Mouse (Mus musculus) granulocyte monocyte progenitor cell, adult 5-6 weeks (primary cell): ENCODE measurements around the gene Fbl. TPM values are rescaled to one million over a fixed set of nuclear protein-coding genes. Genes with fewer than 3 reads are reported as not detected.
"Not testable (repeated sequence)": the region's sequence is repeated elsewhere in the genome, so short reads cannot be mapped to it uniquely, and the experiment has no call there.

Experiments
- ATAC-seq: replicated peaks from 2 replicates; pipeline ENCODE4 v1.8.0; 2016; ENCODE audit warnings: mild to moderate bottlenecking, moderate TSS enrichment, inconsistent platforms; ENCODE audit not compliant: poor library complexity, severe bottlenecking
- total RNA-seq, 2 experiments: library from RNA; stranded (forward) in 1 of 2; stranded (reverse) in 1 of 2; fragments of 200-712, 200-1000 nt in 1 of 2; fragments of >200 nt in 1 of 2; fragmentation: Nextera tagmentation in 1 of 2; gene quantifications; 2 replicates each; pipeline ENCODE4 v1.2.3; 2014 to 2017

Gene Fbl
- total RNA-seq (2014; fragmentation: Nextera tagmentation) (226 and 268 TPM in 2 replicates), total RNA-seq (2017) (234 and 267 TPM in 2 replicates)

- peak; percentile 84 for ATAC-seq
Measured at GRCm38 (mm10) chr7:28169489-28170422, at the start of gene Fbl. Gene Fbl, plus strand, starts transcription at chr7:28169710.

- ATAC-seq = no peak
Measured at GRCm38 (mm10) chr7:28129166-28129565, 40.3 kb upstream of the Fbl start, which contains the start of gene 9530053A07Rik. Gene 9530053A07Rik, plus strand, starts transcription at chr7:28129466.

GRCm38 (mm10) chr7:28137613-28138012 lies 31.9 kb upstream of the Fbl start:
- peak; percentile 65 for ATAC-seq

DNA sequence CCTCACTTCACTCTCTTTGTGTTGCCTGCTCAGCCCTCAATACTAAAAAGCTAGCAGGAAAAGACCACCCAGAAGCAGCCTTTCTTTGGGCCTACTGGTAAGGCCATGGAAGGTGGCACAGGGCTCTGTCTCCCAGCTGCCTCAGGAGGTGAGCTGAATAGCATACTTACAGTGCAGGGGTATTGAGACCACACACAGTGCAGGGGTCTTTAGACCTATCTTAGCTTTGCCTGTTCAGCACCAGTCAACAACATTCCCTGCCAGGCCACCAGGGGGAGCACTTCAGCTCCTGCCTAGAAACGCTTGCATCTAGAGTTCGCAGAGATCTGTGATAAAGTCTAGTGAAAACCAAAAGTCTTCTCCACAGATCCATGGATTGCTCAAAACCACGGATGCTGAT lies 21.2 kb upstream of the Fbl start:
- peak; percentile 60; the same call in 1 of the 2 replicates for ATAC-seq

DNA sequence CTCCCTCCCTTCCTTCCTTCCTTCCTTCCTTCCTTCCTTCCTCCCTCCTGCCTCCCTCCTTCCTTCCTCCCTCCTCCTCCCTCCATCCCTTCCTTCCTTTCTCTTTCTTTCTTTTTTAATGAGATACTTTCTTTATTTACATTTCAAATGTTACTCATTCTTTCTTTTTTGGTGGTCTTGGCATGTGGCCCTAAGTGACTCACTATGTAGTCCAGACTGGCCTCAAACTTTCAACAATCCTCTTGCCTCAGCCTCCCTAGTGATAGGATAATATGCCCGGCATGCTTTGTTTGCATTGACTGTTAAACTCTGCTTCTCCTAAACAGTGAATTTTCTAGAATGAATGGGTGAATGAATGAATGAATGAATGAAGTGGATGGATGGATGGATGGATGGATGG lies 19.7 kb upstream of the Fbl start:
- ATAC-seq = no peak

DNA sequence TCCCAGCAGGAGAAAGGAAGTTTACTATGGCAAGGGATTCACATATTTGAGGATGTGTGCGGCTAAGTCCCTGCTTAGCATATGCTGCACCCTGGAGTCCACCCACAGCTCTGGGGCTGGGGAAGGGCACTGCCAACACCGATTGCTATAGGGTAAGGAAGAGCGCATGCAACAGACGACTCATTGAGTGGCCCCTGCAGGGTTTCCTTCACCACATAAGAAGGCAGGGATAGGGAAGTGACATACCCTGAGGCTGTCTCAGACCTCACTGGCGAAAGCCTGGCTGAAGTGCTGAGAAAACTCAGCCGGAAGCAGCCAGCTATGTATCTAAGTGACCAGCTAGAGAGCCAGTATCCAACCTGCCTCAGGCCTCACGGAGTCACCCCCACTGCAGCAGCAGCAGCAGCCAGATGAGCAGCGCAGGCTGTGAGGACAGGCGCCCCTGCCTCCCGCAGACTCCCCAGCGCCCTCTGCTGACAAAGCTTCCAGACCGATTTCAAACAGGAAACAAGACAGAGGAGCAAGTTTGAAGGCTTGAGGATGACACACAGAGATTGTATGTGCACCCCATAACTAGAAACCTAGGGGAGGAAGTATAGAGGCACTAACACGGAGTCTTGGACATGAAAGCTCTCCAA lies 17.8 kb upstream of the Fbl start:
- peak; percentile 62 for ATAC-seq

- not testable (repeated sequence) for ATAC-seq
Measured at GRCm38 (mm10) chr7:28153595-28153994, 15.9 kb upstream of the Fbl start.

GRCm38 (mm10) chr7:28159292-28159691 lies 10.2 kb upstream of the Fbl start:
- ATAC-seq = no peak; the same call in 1 of the 2 replicates

- no peak for ATAC-seq
Measured at GRCm38 (mm10) chr7:28159893-28160292, 9.6 kb upstream of the Fbl start.

DNA sequence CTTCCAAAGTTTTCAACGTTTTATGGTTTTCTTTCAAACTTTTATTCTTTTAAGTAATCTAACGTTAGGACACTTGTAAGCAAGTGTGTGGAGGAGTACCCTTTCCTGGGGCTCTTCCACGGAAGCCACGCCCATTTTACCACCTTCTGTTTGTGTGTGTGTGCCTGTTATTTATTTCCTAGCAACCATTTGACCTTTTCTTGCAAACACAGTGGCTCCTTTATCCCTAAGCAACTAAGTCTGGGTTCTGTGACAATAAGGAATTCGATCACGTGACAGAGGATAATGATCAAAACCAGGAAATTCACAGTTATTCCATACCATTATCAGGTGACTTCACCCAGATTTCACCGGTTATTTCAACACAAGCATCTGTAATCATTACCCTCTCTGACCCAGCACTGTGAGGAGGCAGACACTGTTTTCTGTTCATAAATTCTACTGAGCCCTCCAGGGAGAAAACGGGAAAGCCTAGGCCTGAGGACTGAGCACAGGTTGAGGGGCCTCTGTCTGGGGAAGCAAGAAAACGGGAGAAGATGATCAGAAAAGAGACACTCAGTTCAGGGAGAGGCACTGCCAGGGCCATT lies 8.3 kb upstream of the Fbl start:
- ATAC-seq = no peak

DNA sequence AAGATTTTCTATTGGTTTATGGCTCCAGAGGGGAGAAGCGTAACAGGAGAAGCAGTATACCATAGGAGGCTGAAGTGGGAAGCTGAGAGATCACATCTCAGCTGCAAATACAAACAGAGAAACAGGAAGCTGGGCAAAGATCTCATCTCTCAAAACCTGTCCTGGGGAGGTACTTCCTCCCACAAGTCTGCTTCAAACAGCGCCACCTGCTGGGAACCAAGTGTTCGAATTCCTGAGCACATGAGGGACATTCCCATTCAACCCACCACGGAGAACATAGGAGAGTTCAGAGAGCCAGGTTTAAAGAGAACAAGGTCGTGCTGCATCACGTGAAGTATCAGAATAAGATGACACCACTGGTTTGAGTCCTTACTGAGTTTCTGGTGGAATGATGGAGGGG lies 4.1 kb upstream of the Fbl start:
- ATAC-seq = no peak

GRCm38 (mm10) chr7:28168320-28169115 lies 992 bp upstream of the Fbl start:
- ATAC-seq = peak; percentile 77

DNA sequence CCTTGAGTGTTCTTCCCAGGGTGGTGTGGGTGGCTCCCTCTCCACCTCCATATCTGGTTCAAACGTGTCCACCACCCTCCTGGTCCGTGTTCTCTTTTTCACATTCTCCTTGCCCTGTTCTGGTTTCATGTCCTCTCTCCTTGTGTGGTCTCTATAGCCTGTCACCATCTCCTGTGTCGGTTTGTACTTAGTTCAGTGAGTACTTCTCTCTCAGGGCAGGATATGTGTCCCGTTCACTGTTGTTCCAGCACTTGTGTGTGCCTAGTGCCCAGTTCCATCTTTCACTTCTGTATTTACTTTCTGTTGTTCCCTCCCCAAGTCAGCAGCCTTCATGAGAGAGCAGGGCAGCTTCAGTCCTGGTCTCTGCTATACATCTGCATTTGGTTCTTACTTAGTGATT lies 5.8 kb downstream of the Fbl start:
- peak; percentile 56 for ATAC-seq

DNA sequence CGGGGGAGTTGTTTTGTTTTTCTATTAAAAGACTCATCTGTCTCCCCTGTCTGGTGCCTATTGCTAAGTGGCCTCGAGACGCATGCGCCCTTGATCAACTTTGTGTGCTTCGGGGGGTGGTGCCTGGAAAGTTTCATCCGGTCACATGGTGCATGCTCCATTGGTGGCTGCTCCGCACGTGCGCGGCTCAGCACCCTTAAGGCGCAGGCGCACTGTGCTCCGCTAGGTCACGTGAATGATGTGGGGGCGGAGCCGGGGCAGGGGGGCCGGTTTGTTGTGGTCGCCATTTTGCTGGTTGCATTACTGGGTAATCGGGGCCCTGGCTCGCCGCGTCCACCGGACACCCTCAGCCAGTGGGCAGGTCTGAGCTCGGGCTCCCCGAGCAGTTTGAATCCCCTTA lies 9.7 kb downstream of the Fbl start, which contains the start of gene Dyrk1b:
Gene Dyrk1b, plus strand, starts transcription at position 242 of the 400 bp plus-strand sequence.
- ATAC-seq = peak; percentile 67

- ATAC-seq = peak; percentile 74
Measured at GRCm38 (mm10) chr7:28179741-28180377, 10.3 kb downstream of the Fbl start.

- no peak for ATAC-seq
Measured at GRCm38 (mm10) chr7:28180890-28181289, 11.4 kb downstream of the Fbl start.

DNA sequence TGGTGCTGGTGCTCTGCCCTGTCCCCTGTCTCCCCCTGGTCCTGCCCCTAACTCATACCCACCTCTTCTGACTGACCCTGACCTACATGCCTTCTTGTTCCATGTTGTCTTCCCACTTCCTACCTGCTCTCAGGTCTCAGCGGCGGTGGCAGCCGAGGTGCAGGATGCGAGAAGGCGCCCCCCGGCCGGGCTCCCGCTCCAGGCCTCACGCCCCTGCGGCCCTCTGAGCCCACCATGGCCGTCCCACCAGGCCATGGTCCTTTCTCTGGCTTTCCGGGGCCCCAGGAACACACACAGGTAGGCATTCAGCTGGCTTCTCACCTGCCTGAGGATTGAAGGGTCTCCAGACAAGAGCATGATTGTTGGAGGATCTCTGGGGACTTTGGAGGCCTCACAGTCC lies 11.9 kb downstream of the Fbl start:
- no peak for ATAC-seq

GRCm38 (mm10) chr7:28182320-28182719 lies 12.8 kb downstream of the Fbl start:
- ATAC-seq = no peak

DNA sequence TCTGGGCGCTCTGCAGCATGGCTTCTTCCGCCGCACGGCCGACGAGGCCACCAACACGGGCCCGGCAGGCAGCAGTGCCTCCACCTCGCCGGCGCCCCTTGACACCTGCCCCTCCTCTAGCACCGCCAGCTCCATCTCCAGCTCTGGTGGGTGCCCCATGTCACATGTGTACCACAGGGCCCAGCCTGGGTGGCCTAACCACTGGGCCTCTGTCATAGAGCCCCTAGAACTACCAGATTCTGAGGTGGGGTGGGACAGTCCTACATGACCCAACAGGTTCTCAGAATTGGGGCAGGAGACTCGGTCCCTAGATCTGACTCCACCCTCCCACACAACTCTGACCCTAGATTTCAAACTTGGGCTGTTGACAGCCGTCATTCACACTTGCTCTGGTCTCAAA lies 16.4 kb downstream of the Fbl start:
- ATAC-seq = no peak

- no peak for ATAC-seq
Measured at GRCm38 (mm10) chr7:28186631-28187030, 17.1 kb downstream of the Fbl start.
